Mouse (Mus musculus) cerebellum, adult 9-10 months (tissue): Measurements from ENCODE around the gene Astn2.
A peak's percentile ranks its signal among the peaks of the same experiment; 100 is the strongest.

Experiments
- DNase-seq: peaks from one replicate; pipeline ENCODE4 v3.0.0; 2022

Gene Astn2

GRCm38 (mm10) chr4:65496463-65496834 is 908.0 kb downstream of the Astn2 start:
- peak; percentile 93 for DNase-seq

- no peak for DNase-seq
Observed at GRCm38 (mm10) chr4:65495705-65496462, 908.5 kb downstream of the Astn2 start.

GRCm38 (mm10) chr4:65491541-65491940 is 912.9 kb downstream of the Astn2 start:
- peak; percentile 19 for DNase-seq

GRCm38 (mm10) chr4:65489711-65490110 is 914.7 kb downstream of the Astn2 start:
- no peak for DNase-seq

- DNase-seq, result no peak
Observed at GRCm38 (mm10) chr4:65481632-65482031, 922.8 kb downstream of the Astn2 start.

GRCm38 (mm10) chr4:65477106-65477505 is 927.3 kb downstream of the Astn2 start:
- DNase-seq, result peak; percentile 18

GRCm38 (mm10) chr4:65475925-65476560 is 928.4 kb downstream of the Astn2 start:
- DNase-seq, result no peak

- no peak for DNase-seq
Observed at GRCm38 (mm10) chr4:65473141-65473540, 931.3 kb downstream of the Astn2 start.

GRCm38 (mm10) chr4:65449171-65449570 is 955.2 kb downstream of the Astn2 start:
- DNase-seq, result peak; percentile 34

- DNase-seq, result peak; percentile 28
Observed at GRCm38 (mm10) chr4:65441746-65442145, 962.7 kb downstream of the Astn2 start.

GRCm38 (mm10) chr4:65430804-65431203 is 973.6 kb downstream of the Astn2 start:
- no peak for DNase-seq

GRCm38 (mm10) chr4:65427480-65427879 is 976.9 kb downstream of the Astn2 start:
- no peak for DNase-seq

- DNase-seq, result peak; percentile 31
Observed at GRCm38 (mm10) chr4:65426437-65426836, 978.0 kb downstream of the Astn2 start.

GRCm38 (mm10) chr4:65423068-65423625 is 981.3 kb downstream of the Astn2 start:
- no peak for DNase-seq

GRCm38 (mm10) chr4:65421272-65421671 is 983.1 kb downstream of the Astn2 start:
- DNase-seq, result no peak

- DNase-seq, result no peak
Observed at GRCm38 (mm10) chr4:65420511-65420931, 983.9 kb downstream of the Astn2 start.

- no peak for DNase-seq
Observed at GRCm38 (mm10) chr4:65415507-65415906, 988.9 kb downstream of the Astn2 start.

GRCm38 (mm10) chr4:65402836-65403634 is 1001.4 kb downstream of the Astn2 start:
- no peak for DNase-seq

- DNase-seq, result no peak
Observed at GRCm38 (mm10) chr4:65402286-65402685, 1002.1 kb downstream of the Astn2 start.

- DNase-seq, result no peak
Observed at GRCm38 (mm10) chr4:65399457-65399856, 1005.0 kb downstream of the Astn2 start.

GRCm38 (mm10) chr4:65396806-65397205 is 1007.6 kb downstream of the Astn2 start:
- DNase-seq, result no peak

- no peak for DNase-seq
Observed at GRCm38 (mm10) chr4:65391001-65391400, 1013.4 kb downstream of the Astn2 start.

- DNase-seq, result no peak
Observed at GRCm38 (mm10) chr4:65383070-65383469, 1021.3 kb downstream of the Astn2 start.
